Mouse (Mus musculus): ENCODE results near the gene Olfr314. TPM values are rescaled to one million over a fixed set of nuclear protein-coding genes. Genes with fewer than 3 reads are reported as not detected.
"Not testable (repeated sequence)": the region's sequence is repeated elsewhere in the genome, so short reads cannot be mapped to it uniquely, and the experiment has no call there.

Gene Olfr314
- 0.10 TPM in 1 of 2 replicates, not detected in the other for polyA plus RNA-seq (2016; fragmentation: Nextera tagmentation; extraction: Ambion mirVana)

GRCm38 (mm10) chr11:58782480-58783089, at the start of gene Olfr314:
Gene Olfr314, plus strand, starts transcription at chr11:58782952.
- 53% methylated on average over 6 of the region's 6 CpGs for WGBS
- ATAC-seq (ENCODE audit: insufficient number of reproducible peaks, low FRiP score) = no peak
- no peak within 1 kb of the TSS for H3K4me2 ChIP-seq

GRCm38 (mm10) chr11:58733372-58733771, 49.4 kb upstream of the Olfr314 start:
- H3K4me3 ChIP-seq = no peak overlapping the region
- no peak overlapping the region for H3K4me2 ChIP-seq
- H3K4me1 ChIP-seq (replicated peaks) = no peaks in the 10 kb centered on the region
- H3K27me3 ChIP-seq (replicated peaks) = no peaks in the 10 kb centered on the region
- ATAC-seq (ENCODE audit: insufficient number of reproducible peaks, low FRiP score) = no peak
- H3K9me3 ChIP-seq (replicated peaks) = no peaks in the 10 kb centered on the region
- WGBS = 54% methylated on average over 3 of the region's 3 CpGs
- H3K36me3 ChIP-seq = no peaks in the 10 kb centered on the region
- no peak overlapping the region for H3K9ac ChIP-seq
- H3K27ac ChIP-seq (ENCODE audit: poor library complexity, severe bottlenecking) = no peak overlapping the region

More at GRCm38 (mm10) chr11:58782480-58783089, at the start of gene Olfr314:
- Histone ChIP-seq H3K9ac (no peak within 1 kb of the TSS), H3K4me1 (replicated peaks) (peaks cover 4% of the 10 kb centered on the region), H3K27me3 (replicated peaks) (no peaks in the 10 kb centered on the region), H3K27ac (ENCODE audit: poor library complexity, severe bottlenecking) (no peak within 1 kb of the TSS), H3K9me3 (replicated peaks) (no peaks in the 10 kb centered on the region), H3K4me3 (no peak within 1 kb of the TSS), H3K36me3 (no peaks in the 10 kb centered on the region)

- no peak within 1 kb of the TSS for H3K4me2 ChIP-seq
- 61% methylated on average over 4 of the region's 4 CpGs for WGBS
Measured at GRCm38 (mm10) chr11:58738792-58739262, 43.9 kb upstream of the Olfr314 start, which contains the start of gene Olfr317. Gene Olfr317, minus strand, starts transcription at chr11:58739212.

GRCm38 (mm10) chr11:58751096-58751495, 31.7 kb upstream of the Olfr314 start:
- not testable (repeated sequence) for H3K9me3 ChIP-seq (replicated peaks); H3K4me1 ChIP-seq (replicated peaks); H3K36me3 ChIP-seq; H3K4me2 ChIP-seq; H3K4me3 ChIP-seq; H3K9ac ChIP-seq; ATAC-seq (ENCODE audit: insufficient number of reproducible peaks, low FRiP score); H3K27me3 ChIP-seq (replicated peaks); H3K27ac ChIP-seq (ENCODE audit: poor library complexity, severe bottlenecking)
- 71% methylated on average over 18 of the region's 18 CpGs for WGBS

More at GRCm38 (mm10) chr11:58738792-58739262, 43.9 kb upstream of the Olfr314 start, which contains the start of gene Olfr317:
- no peak within 1 kb of the TSS for H3K9ac ChIP-seq
- H3K27me3 ChIP-seq (replicated peaks) = no peaks in the 10 kb centered on the region
- no peak within 1 kb of the TSS for H3K4me3 ChIP-seq
- H3K27ac ChIP-seq (ENCODE audit: poor library complexity, severe bottlenecking) = no peak within 1 kb of the TSS
- no peak for ATAC-seq (ENCODE audit: insufficient number of reproducible peaks, low FRiP score)
- no peaks in the 10 kb centered on the region for H3K36me3 ChIP-seq
- no peaks in the 10 kb centered on the region for H3K4me1 ChIP-seq (replicated peaks)
- no peaks in the 10 kb centered on the region for H3K9me3 ChIP-seq (replicated peaks)

- H3K9me3 ChIP-seq (replicated peaks) = 0 out of 2 replicates have a peak, but pooled peaks cover 2% of the 10 kb centered on the region
- H3K4me2 ChIP-seq = no peak within 1 kb of the TSS
- H3K27me3 ChIP-seq (replicated peaks) = no peaks in the 10 kb centered on the region
- no peak within 1 kb of the TSS for H3K27ac ChIP-seq (ENCODE audit: poor library complexity, severe bottlenecking)
- H3K4me3 ChIP-seq = no peak within 1 kb of the TSS
- H3K36me3 ChIP-seq = no peaks in the 10 kb centered on the region
- H3K9ac ChIP-seq = no peak within 1 kb of the TSS
- H3K4me1 ChIP-seq (replicated peaks) = no peaks in the 10 kb centered on the region
- ATAC-seq (ENCODE audit: insufficient number of reproducible peaks, low FRiP score) = no peak
- 83% methylated on average over 2 of the region's 2 CpGs for WGBS
Measured at GRCm38 (mm10) chr11:58752434-58752833, 30.3 kb upstream of the Olfr314 start, which contains the start of gene Olfr316. Gene Olfr316, plus strand, starts transcription at chr11:58752734.

- no peak for ATAC-seq (ENCODE audit: insufficient number of reproducible peaks, low FRiP score)
- Histone ChIP-seq H3K36me3 (no peaks in the 10 kb centered on the region), H3K27me3 (replicated peaks) (no peaks in the 10 kb centered on the region), H3K9ac (no peak within 1 kb of the TSS), H3K4me1 (replicated peaks) (no peaks in the 10 kb centered on the region), H3K4me3 (no peak within 1 kb of the TSS), H3K9me3 (replicated peaks) (no peaks in the 10 kb centered on the region), H3K27ac (ENCODE audit: poor library complexity, severe bottlenecking) (no peak within 1 kb of the TSS), H3K4me2 (no peak within 1 kb of the TSS)
Measured at GRCm38 (mm10) chr11:58772888-58773287, 9.9 kb upstream of the Olfr314 start, which contains the start of gene Olfr315. Gene Olfr315, plus strand, starts transcription at chr11:58773188.

- no peak for ATAC-seq (ENCODE audit: insufficient number of reproducible peaks, low FRiP score)
- no peak overlapping the region for H3K27ac ChIP-seq (ENCODE audit: poor library complexity, severe bottlenecking)
- H3K4me2 ChIP-seq = no peak overlapping the region
- no peaks in the 10 kb centered on the region for H3K36me3 ChIP-seq
- no peak overlapping the region for H3K9ac ChIP-seq
- no peak overlapping the region for H3K4me3 ChIP-seq
- H3K9me3 ChIP-seq (replicated peaks) = no peaks in the 10 kb centered on the region
- no peaks in the 10 kb centered on the region for H3K27me3 ChIP-seq (replicated peaks)
- H3K4me1 ChIP-seq (replicated peaks) = peaks cover 4% of the 10 kb centered on the region
- WGBS = 54% methylated on average over 2 of the region's 2 CpGs
Measured at GRCm38 (mm10) chr11:58784182-58784581, 1.4 kb downstream of the Olfr314 start.

- H3K9me3 ChIP-seq (replicated peaks) = no peaks in the 10 kb centered on the region
- WGBS = 82% methylated on average over 10 of the region's 10 CpGs
- no peak overlapping the region for H3K4me2 ChIP-seq
- H3K9ac ChIP-seq = no peak overlapping the region
- H3K4me3 ChIP-seq = no peak overlapping the region
- no peaks in the 10 kb centered on the region for H3K36me3 ChIP-seq
- ATAC-seq (ENCODE audit: insufficient number of reproducible peaks, low FRiP score) = no peak
- H3K4me1 ChIP-seq (replicated peaks) = peaks cover 2% of the 10 kb centered on the region
- H3K27me3 ChIP-seq (replicated peaks) = no peaks in the 10 kb centered on the region
- H3K27ac ChIP-seq (ENCODE audit: poor library complexity, severe bottlenecking) = no peak overlapping the region
Measured at GRCm38 (mm10) chr11:58787651-58788050, 4.9 kb downstream of the Olfr314 start.

- no peak for ATAC-seq (ENCODE audit: insufficient number of reproducible peaks, low FRiP score)
- Histone ChIP-seq H3K4me1 (replicated peaks) (no peaks in the 10 kb centered on the region), H3K27me3 (replicated peaks) (no peaks in the 10 kb centered on the region), H3K9me3 (replicated peaks) (no peaks in the 10 kb centered on the region), H3K4me3 (no peak overlapping the region), H3K4me2 (no peak overlapping the region), H3K27ac (ENCODE audit: poor library complexity, severe bottlenecking) (no peak overlapping the region), H3K9ac (no peak overlapping the region), H3K36me3 (no peaks in the 10 kb centered on the region)
- WGBS = 79% methylated on average over 8 of the region's 8 CpGs
Measured at GRCm38 (mm10) chr11:58788346-58788745, 5.6 kb downstream of the Olfr314 start.

- Histone ChIP-seq H3K27me3 (replicated peaks) (no peaks in the 10 kb centered on the region), H3K27ac (ENCODE audit: poor library complexity, severe bottlenecking) (no peak overlapping the region), H3K4me1 (replicated peaks) (no peaks in the 10 kb centered on the region), H3K36me3 (no peaks in the 10 kb centered on the region), H3K4me2 (no peak overlapping the region), H3K9ac (no peak overlapping the region), H3K9me3 (replicated peaks) (no peaks in the 10 kb centered on the region), H3K4me3 (no peak overlapping the region)
- 32% methylated on average over 3 of the region's 3 CpGs for WGBS
- no peak for ATAC-seq (ENCODE audit: insufficient number of reproducible peaks, low FRiP score)
Measured at GRCm38 (mm10) chr11:58789532-58789931, 6.8 kb downstream of the Olfr314 start.

- no peaks in the 10 kb centered on the region for H3K9me3 ChIP-seq (replicated peaks)
- no peak overlapping the region for H3K4me3 ChIP-seq
- H3K9ac ChIP-seq = no peak overlapping the region
- ATAC-seq (ENCODE audit: insufficient number of reproducible peaks, low FRiP score) = no peak
- H3K4me1 ChIP-seq (replicated peaks) = no peaks in the 10 kb centered on the region
- 39% methylated on average over 2 of the region's 2 CpGs for WGBS
- no peak overlapping the region for H3K4me2 ChIP-seq
- no peak overlapping the region for H3K27ac ChIP-seq (ENCODE audit: poor library complexity, severe bottlenecking)
- no peaks in the 10 kb centered on the region for H3K36me3 ChIP-seq
- H3K27me3 ChIP-seq (replicated peaks) = no peaks in the 10 kb centered on the region
Measured at GRCm38 (mm10) chr11:58790053-58790452, 7.3 kb downstream of the Olfr314 start.

GRCm38 (mm10) chr11:58790646-58791045, 7.9 kb downstream of the Olfr314 start:
- no peak overlapping the region for H3K27ac ChIP-seq (ENCODE audit: poor library complexity, severe bottlenecking)
- no peaks in the 10 kb centered on the region for H3K4me1 ChIP-seq (replicated peaks)
- H3K4me2 ChIP-seq = no peak overlapping the region
- no peak overlapping the region for H3K4me3 ChIP-seq
- H3K9ac ChIP-seq = no peak overlapping the region
- H3K36me3 ChIP-seq = no peaks in the 10 kb centered on the region
- H3K9me3 ChIP-seq (replicated peaks) = no peaks in the 10 kb centered on the region
- 69% methylated on average over 6 of the region's 6 CpGs for WGBS
- no peak for ATAC-seq (ENCODE audit: insufficient number of reproducible peaks, low FRiP score)
- H3K27me3 ChIP-seq (replicated peaks) = no peaks in the 10 kb centered on the region

Data from heart, embryonic 12.5 days (tissue).